Mouse (Mus musculus): Measurements from ENCODE around the gene Pspn. TPM values are rescaled to one million over a fixed set of nuclear protein-coding genes. Genes with fewer than 3 reads are reported as not detected.
A peak's percentile ranks its signal among the peaks of the same experiment; 100 is the strongest.

Gene Pspn
- polyA plus RNA-seq, 1 experiment: 0.63 TPM

DNA sequence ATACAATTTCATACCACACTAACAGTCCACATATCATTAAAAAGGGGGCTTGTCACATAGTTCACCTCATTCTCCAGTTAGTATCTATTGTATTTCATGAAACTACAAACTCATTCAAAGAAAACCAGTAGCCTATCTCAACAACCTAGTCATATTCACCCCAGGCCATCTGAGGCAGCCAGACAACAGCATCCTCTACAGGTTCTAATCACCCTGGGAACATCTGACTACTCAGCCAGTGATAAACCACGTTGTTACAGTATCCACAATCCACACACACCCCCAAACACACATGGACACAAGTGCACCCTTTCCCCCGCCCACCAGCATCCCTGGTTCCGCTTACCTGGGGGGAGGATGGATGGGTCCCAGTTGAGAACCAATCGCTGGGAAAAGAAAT is 27.7 kb upstream of the Pspn start:
- Histone ChIP-seq H3K9me3 (no peaks in the 10 kb centered on the region), H3K4me3 (replicated peaks) (no peak overlapping the region), H3K27me3 (replicated peaks) (no peaks in the 10 kb centered on the region), H3K4me1 (peaks cover 59% of the 10 kb centered on the region), H3K36me3 (replicated peaks; ENCODE audit: low read length) (peaks cover 67% of the 10 kb centered on the region)
- TF ChIP-seq GATA1 (IDR thresholded peaks at IDR 0.05; ENCODE audit: borderline replicate concordance, low read length) (no peak), FLI1 (IDR thresholded peaks at IDR 0.05; ENCODE audit: low read length) (no peak)

- Histone ChIP-seq H3K4me1 (peaks cover 50% of the 10 kb centered on the region), H3K4me3 (replicated peaks) (no peak overlapping the region), H3K9me3 (no peaks in the 10 kb centered on the region), H3K36me3 (replicated peaks; ENCODE audit: low read length) (peaks cover 65% of the 10 kb centered on the region), H3K27me3 (replicated peaks) (no peaks in the 10 kb centered on the region)
- TF ChIP-seq GATA1 (IDR thresholded peaks at IDR 0.05; ENCODE audit: borderline replicate concordance, low read length): no peak
- no peak for TF ChIP-seq FLI1 (IDR thresholded peaks at IDR 0.05; ENCODE audit: low read length)
These were observed 21.1 kb upstream of the Pspn start for GRCm38 (mm10) chr17:57020960-57021359.

DNA sequence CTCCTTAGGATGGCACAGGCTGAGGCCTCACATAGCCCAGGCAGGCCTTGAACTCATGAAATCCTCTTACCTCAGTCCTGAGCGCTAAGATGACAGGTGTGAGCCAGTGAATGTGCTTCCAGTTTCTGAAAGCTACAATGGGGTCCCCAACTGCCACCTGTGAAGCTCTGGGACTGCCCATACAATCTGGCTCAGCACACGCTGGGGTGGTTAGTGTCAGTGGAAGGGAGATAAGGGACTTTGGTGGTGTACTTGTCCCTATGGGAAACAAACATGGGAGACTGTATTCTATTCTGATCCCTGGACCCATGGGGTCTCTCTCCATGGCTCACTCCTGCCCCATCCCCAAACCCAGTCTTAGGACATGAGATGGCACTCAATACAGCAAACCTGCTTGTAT is 19.9 kb upstream of the Pspn start:
- Histone ChIP-seq H3K36me3 (replicated peaks; ENCODE audit: low read length) (peaks cover 52% of the 10 kb centered on the region), H3K4me1 (peaks cover 42% of the 10 kb centered on the region), H3K9me3 (no peaks in the 10 kb centered on the region), H3K27me3 (replicated peaks) (no peaks in the 10 kb centered on the region), H3K4me3 (replicated peaks) (no peak overlapping the region)
- TF ChIP-seq GATA1 (IDR thresholded peaks at IDR 0.05; ENCODE audit: borderline replicate concordance, low read length) (no peak), FLI1 (IDR thresholded peaks at IDR 0.05; ENCODE audit: low read length) (no peak)

DNA sequence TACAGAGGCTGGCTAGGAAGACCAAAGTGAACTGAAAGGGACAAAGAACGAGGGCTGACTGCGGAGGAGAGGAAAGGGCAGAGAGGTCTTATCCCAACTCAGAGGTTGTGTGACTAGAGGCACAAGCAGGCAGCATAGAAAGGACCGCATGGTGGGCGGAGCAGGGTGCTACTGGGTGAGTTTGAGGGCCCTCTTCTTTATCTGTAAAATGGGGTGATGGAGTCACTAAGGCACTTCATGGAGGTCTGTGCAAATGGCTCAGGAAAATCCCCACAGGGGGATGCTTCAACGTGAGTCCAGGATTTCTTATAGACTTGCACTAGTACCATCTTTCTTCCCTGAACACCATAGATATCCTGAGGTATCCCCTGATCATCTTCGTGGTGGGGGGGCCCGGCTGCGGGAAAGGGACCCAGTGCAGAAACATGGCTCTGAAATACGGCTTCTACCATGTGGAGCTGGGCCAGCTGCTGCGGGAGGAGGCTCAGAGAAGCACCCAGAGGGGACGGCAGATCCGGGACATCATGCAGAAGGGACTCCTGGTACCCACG is 12.5 kb upstream of the Pspn start:
- TF ChIP-seq GATA1 (IDR thresholded peaks at IDR 0.05; ENCODE audit: borderline replicate concordance, low read length): no peak
- no peak for TF ChIP-seq FLI1 (IDR thresholded peaks at IDR 0.05; ENCODE audit: low read length)
- Histone ChIP-seq H3K27me3 (replicated peaks) (no peaks in the 10 kb centered on the region), H3K36me3 (replicated peaks; ENCODE audit: low read length) (peaks cover 22% of the 10 kb centered on the region), H3K4me3 (replicated peaks) (peak overlapping the region; percentile 93), H3K9me3 (no peaks in the 10 kb centered on the region), H3K4me1 (peaks cover 55% of the 10 kb centered on the region)

DNA sequence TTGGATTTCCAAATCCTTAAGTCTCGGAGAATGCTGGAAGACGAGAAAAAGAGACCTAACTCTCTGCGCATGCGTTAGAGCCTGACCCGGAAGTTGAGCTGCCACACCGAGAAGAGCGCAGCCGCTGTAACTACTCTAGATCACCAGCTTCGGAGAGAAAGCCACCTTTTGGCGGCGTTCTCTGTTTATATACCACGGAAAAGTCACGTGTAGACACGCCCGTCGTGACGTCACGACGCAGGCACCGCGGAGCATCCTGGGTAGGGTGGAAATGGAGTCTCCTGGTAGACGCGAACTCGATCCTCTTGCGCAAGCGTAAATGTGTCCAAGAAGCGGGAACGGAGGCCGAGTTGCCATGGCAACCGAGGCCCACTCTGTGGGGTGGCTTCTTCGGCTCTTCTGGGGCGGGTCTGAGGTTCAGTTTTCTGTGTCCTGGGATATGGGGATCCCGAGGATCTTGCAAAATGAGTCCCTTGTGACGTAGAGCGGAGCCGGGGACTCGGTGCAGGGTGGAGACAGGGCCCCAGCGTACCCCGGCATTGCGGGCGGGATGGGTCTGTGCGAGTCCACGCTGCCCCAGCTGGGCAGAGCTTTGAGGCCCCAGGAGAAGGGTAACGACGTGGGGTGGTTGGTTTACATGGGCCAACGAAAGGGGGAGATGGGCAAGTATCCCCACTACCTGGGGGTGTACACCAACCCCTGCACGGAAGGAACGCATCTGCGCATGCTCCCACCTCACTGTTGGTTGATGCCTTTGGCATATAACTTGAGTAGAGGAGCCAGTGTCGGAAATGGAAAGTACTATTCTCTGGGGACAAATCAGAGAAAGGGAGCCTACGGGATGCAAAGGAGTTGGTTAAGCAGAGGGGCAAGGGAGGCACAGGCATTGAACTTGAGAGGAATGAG is 11.7 kb upstream of the Pspn start, which contains the start of the genes Gtf2f1 and Gm17949:
TSS of gene Gtf2f1 (minus strand) at position 53 of the 906 bp plus-strand sequence.
TSS of gene Gm17949 (plus strand) at position 234 of the 906 bp plus-strand sequence.
- Histone ChIP-seq H3K4me1 (peaks cover 58% of the 10 kb centered on the region), H3K27me3 (replicated peaks) (no peaks in the 10 kb centered on the region), H3K9me3 (no peaks in the 10 kb centered on the region), H3K4me3 (replicated peaks) (peak within 1 kb of the TSS; percentile 93), H3K36me3 (replicated peaks; ENCODE audit: low read length) (peaks cover 30% of the 10 kb centered on the region)
- TF ChIP-seq FLI1 (IDR thresholded peaks at IDR 0.05; ENCODE audit: low read length): peak; percentile 21; the same call in 1 of the 2 replicates
- TF ChIP-seq GATA1 (IDR thresholded peaks at IDR 0.05; ENCODE audit: borderline replicate concordance, low read length): no peak

- no peaks in the 10 kb centered on the region for H3K27me3 ChIP-seq (replicated peaks)
- H3K4me1 ChIP-seq: peaks cover 52% of the 10 kb centered on the region
- peaks cover 36% of the 10 kb centered on the region for H3K36me3 ChIP-seq (replicated peaks; ENCODE audit: low read length)
- no peaks in the 10 kb centered on the region for H3K9me3 ChIP-seq
- TF ChIP-seq FLI1 (IDR thresholded peaks at IDR 0.05; ENCODE audit: low read length): no peak
- TF ChIP-seq GATA1 (IDR thresholded peaks at IDR 0.05; ENCODE audit: borderline replicate concordance, low read length): no peak
- peak overlapping the region; percentile 93 for H3K4me3 ChIP-seq (replicated peaks)
These were observed 11.1 kb upstream of the Pspn start for GRCm38 (mm10) chr17:57010911-57011235.

GRCm38 (mm10) chr17:57007137-57007905 is 7.5 kb upstream of the Pspn start:
- Histone ChIP-seq H3K4me3 (replicated peaks) (no peak overlapping the region), H3K27me3 (replicated peaks) (no peaks in the 10 kb centered on the region), H3K9me3 (no peaks in the 10 kb centered on the region), H3K4me1 (peaks cover 57% of the 10 kb centered on the region), H3K36me3 (replicated peaks; ENCODE audit: low read length) (peaks cover 72% of the 10 kb centered on the region)
- TF ChIP-seq FLI1 (IDR thresholded peaks at IDR 0.05; ENCODE audit: low read length) (no peak), GATA1 (IDR thresholded peaks at IDR 0.05; ENCODE audit: borderline replicate concordance, low read length) (no peak)

DNA sequence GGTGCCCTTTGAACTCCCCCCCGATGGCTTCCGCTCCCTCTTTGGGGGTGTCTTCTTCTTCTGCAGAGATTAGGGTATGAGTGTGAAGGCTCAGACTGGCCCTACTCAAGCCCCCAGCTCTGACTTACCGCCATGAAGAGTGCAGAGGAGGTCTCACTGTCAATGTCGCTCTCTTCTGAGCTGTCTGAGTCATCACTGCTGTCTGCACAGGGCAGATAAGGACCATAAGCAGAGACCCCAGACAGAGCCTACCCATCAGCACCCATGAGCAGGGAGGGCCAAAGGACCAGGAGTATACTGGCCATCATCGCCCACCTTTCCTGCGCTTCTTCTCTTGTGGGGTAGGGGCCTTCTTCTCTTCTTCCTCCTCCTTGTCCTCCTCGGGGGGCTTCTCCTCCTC is 4.2 kb upstream of the Pspn start:
- Histone ChIP-seq H3K36me3 (replicated peaks; ENCODE audit: low read length) (peaks cover 92% of the 10 kb centered on the region), H3K9me3 (no peaks in the 10 kb centered on the region), H3K4me1 (peaks cover 31% of the 10 kb centered on the region), H3K4me3 (replicated peaks) (no peak overlapping the region), H3K27me3 (replicated peaks) (no peaks in the 10 kb centered on the region)
- TF ChIP-seq GATA1 (IDR thresholded peaks at IDR 0.05; ENCODE audit: borderline replicate concordance, low read length) (no peak), FLI1 (IDR thresholded peaks at IDR 0.05; ENCODE audit: low read length) (no peak)

DNA sequence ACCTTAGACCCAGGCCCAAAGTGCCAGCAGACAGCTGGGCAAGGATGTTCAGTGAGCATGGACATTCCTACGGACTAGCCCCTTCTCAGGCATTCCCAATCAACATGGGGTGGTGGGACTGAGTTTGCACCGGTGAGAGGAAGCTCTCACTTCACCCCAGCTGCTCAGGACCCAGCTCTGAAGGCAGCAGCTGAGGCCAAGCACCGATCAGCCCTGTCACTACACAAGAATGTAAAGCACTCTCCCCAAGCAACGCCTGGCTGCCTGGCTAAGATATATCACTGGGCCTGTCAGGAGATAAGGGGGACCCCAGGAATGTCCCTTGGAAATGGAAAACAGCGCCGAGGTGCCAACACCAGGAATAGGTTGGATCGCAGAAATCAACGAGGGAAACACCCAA is 1.4 kb upstream of the Pspn start:
- Histone ChIP-seq H3K4me3 (replicated peaks) (no peak overlapping the region), H3K4me1 (peaks cover 41% of the 10 kb centered on the region), H3K36me3 (replicated peaks; ENCODE audit: low read length) (peaks cover 76% of the 10 kb centered on the region), H3K27me3 (replicated peaks) (no peaks in the 10 kb centered on the region), H3K9me3 (no peaks in the 10 kb centered on the region)
- TF ChIP-seq GATA1 (IDR thresholded peaks at IDR 0.05; ENCODE audit: borderline replicate concordance, low read length) (no peak), FLI1 (IDR thresholded peaks at IDR 0.05; ENCODE audit: low read length) (no peak)
